Mouse (Mus musculus) heart, postnatal 0 days (tissue): ENCODE data around the gene Dclk1.

Experiments used
- CTCF ChIP-seq: IDR thresholded peaks from 2 replicates; pipeline ENCODE4 v1.5.1; 2016; ENCODE audit warnings: antibody characterized with exemption, control low read depth, low read depth
- EP300 ChIP-seq: IDR thresholded peaks from 2 replicates; pipeline ENCODE4 v1.6.1; 2016; ENCODE audit warnings: antibody characterized with exemption, low read depth

DNA sequence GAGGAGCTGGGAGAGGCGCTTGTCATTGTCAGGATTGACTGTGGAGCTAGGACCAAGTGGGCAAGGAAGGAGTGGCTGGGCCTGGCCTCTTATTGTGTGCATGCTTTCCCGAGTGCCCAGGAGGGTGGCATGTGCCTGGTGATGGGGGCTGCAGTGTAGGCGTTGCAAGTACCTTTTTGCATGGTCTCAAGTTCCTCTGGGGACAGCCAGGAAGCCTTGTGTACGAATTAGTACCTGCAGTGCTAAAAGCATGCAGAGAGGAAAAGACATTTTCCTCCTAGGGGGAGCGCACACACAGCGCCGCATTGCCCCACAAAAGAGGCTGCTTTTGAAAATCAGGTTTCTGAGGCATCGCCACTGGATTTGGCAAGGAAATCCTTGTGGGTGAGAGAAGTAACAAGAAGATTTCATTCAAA, 900 bp downstream of the Dclk1 start:
- TF ChIP-seq EP300 (no peak), CTCF (no peak)
